Mouse (Mus musculus): ENCODE results near the gene Zfp53. TPM values are rescaled to one million over a fixed set of nuclear protein-coding genes. Genes with fewer than 3 reads are reported as not detected.

Gene Zfp53
- polyA plus RNA-seq, 1 experiment from 2014 or later: 10.0 TPM

- ATAC-seq (ENCODE audit: low FRiP score): peak; percentile 86
- Histone ChIP-seq H3K4me2 (peak overlapping the region; percentile 66), H3K36me3 (no peaks in the 10 kb centered on the region), H3K4me3 (peak overlapping the region; percentile 62), H3K27ac (peak overlapping the region; percentile 94), H3K9ac (peak overlapping the region; percentile 85), H3K4me1 (replicated peaks) (peaks cover 19% of the 10 kb centered on the region), H3K9me3 (no peaks in the 10 kb centered on the region), H3K27me3 (no peaks in the 10 kb centered on the region)
- under 1% methylated on average over 53 of the region's 54 CpGs for WGBS
Observed at GRCm38 (mm10) chr17:21532101-21532951, 43.5 kb downstream of the Zfp53 start.

- no peak overlapping the region for H3K27ac ChIP-seq
- no peak overlapping the region for H3K4me2 ChIP-seq
- peaks cover 19% of the 10 kb centered on the region for H3K4me1 ChIP-seq (replicated peaks)
- H3K36me3 ChIP-seq: no peaks in the 10 kb centered on the region
- H3K9ac ChIP-seq: no peak overlapping the region
- 93% methylated on average over 1 of the region's 1 CpGs for WGBS
- H3K9me3 ChIP-seq: no peaks in the 10 kb centered on the region
- H3K4me3 ChIP-seq: no peak overlapping the region
- H3K27me3 ChIP-seq: no peaks in the 10 kb centered on the region
- no peak for ATAC-seq (ENCODE audit: low FRiP score)
Observed at GRCm38 (mm10) chr17:21533961-21534360, 45.2 kb downstream of the Zfp53 start.

GRCm38 (mm10) chr17:21534460-21535095 lies 45.8 kb downstream of the Zfp53 start:
- H3K9me3 ChIP-seq: no peaks in the 10 kb centered on the region
- H3K27ac ChIP-seq: no peak overlapping the region
- ATAC-seq (ENCODE audit: low FRiP score): peak; percentile 17; the same call in 1 of the 2 replicates
- H3K4me3 ChIP-seq: no peak overlapping the region; the same call in 1 of the 2 replicates
- H3K4me1 ChIP-seq (replicated peaks): peaks cover 19% of the 10 kb centered on the region
- 21% methylated on average over 4 of the region's 4 CpGs for WGBS
- no peaks in the 10 kb centered on the region for H3K36me3 ChIP-seq
- peak overlapping the region; percentile 68 for H3K4me2 ChIP-seq
- H3K27me3 ChIP-seq: no peaks in the 10 kb centered on the region
- H3K9ac ChIP-seq: no peak overlapping the region

GRCm38 (mm10) chr17:21535096-21536001 lies 46.6 kb downstream of the Zfp53 start, which contains the start of gene Zfp52:
TSS of gene Zfp52 (plus strand) at chr17:21535539.
- 0 out of 2 replicates have a peak within 1 kb of the TSS, but pooled peaks have one; percentile 53 for H3K27ac ChIP-seq
- H3K9ac ChIP-seq: peak within 1 kb of the TSS; percentile 71
- peaks cover 19% of the 10 kb centered on the region for H3K4me1 ChIP-seq (replicated peaks)
- no peaks in the 10 kb centered on the region for H3K27me3 ChIP-seq
- no peaks in the 10 kb centered on the region for H3K36me3 ChIP-seq
- H3K4me3 ChIP-seq: peak within 1 kb of the TSS; percentile 44
- H3K4me2 ChIP-seq: peak within 1 kb of the TSS; percentile 68
- peak; percentile 35 for ATAC-seq (ENCODE audit: low FRiP score)
- 5% methylated on average over 21 of the region's 21 CpGs for WGBS
- no peaks in the 10 kb centered on the region for H3K9me3 ChIP-seq

GRCm38 (mm10) chr17:21536096-21536495 lies 47.3 kb downstream of the Zfp53 start:
- H3K36me3 ChIP-seq: no peaks in the 10 kb centered on the region
- H3K4me2 ChIP-seq: peak overlapping the region; percentile 68
- H3K9ac ChIP-seq: peak overlapping the region; percentile 71; the same call in 1 of the 2 replicates
- no peaks in the 10 kb centered on the region for H3K27me3 ChIP-seq
- no peak overlapping the region for H3K27ac ChIP-seq
- no peaks in the 10 kb centered on the region for H3K9me3 ChIP-seq
- no peak for ATAC-seq (ENCODE audit: low FRiP score)
- peak overlapping the region; percentile 44 for H3K4me3 ChIP-seq
- WGBS: 39% methylated on average over 7 of the region's 7 CpGs
- peaks cover 19% of the 10 kb centered on the region for H3K4me1 ChIP-seq (replicated peaks)

GRCm38 (mm10) chr17:21536676-21537075 lies 47.9 kb downstream of the Zfp53 start:
- peaks cover 15% of the 10 kb centered on the region for H3K4me1 ChIP-seq (replicated peaks)
- 83% methylated on average over 2 of the region's 2 CpGs for WGBS
- H3K9me3 ChIP-seq: no peaks in the 10 kb centered on the region
- H3K9ac ChIP-seq: no peak overlapping the region
- no peak for ATAC-seq (ENCODE audit: low FRiP score)
- no peaks in the 10 kb centered on the region for H3K36me3 ChIP-seq
- no peak overlapping the region for H3K4me3 ChIP-seq
- H3K4me2 ChIP-seq: no peak overlapping the region
- no peaks in the 10 kb centered on the region for H3K27me3 ChIP-seq
- H3K27ac ChIP-seq: no peak overlapping the region

- H3K9me3 ChIP-seq: no peaks in the 10 kb centered on the region
- no peak for ATAC-seq (ENCODE audit: low FRiP score)
- 96% methylated on average over 2 of the region's 2 CpGs for WGBS
Observed at GRCm38 (mm10) chr17:21557831-21558230, 69.0 kb downstream of the Zfp53 start.

More at GRCm38 (mm10) chr17:21557831-21558230, 69.0 kb downstream of the Zfp53 start:
- Histone ChIP-seq H3K27me3 (no peaks in the 10 kb centered on the region), H3K36me3 (no peaks in the 10 kb centered on the region), H3K4me1 (replicated peaks) (no peaks in the 10 kb centered on the region), H3K4me2 (no peak overlapping the region), H3K9ac (no peak overlapping the region), H3K27ac (no peak overlapping the region), H3K4me3 (no peak overlapping the region)

Other genes with a start within 250 kb of the Zfp53 start
- not detected in 2 replicates for gene Vmn1r235, start 232.6 kb upstream of the Zfp53 start, polyA plus RNA-seq (2015; fragmentation: Nextera tagmentation; extraction: Ambion mirVana)
- not detected in 2 replicates for gene Vmn1r236, start 206.1 kb upstream of the Zfp53 start, polyA plus RNA-seq (2015; fragmentation: Nextera tagmentation; extraction: Ambion mirVana)
- not detected in 2 replicates for gene Vmn1r237, start 177.1 kb upstream of the Zfp53 start, polyA plus RNA-seq (2015; fragmentation: Nextera tagmentation; extraction: Ambion mirVana)
- 4.5 and 5.8 TPM in 2 replicates for gene Zfp677, start 105.2 kb upstream of the Zfp53 start, polyA plus RNA-seq (2015; fragmentation: Nextera tagmentation; extraction: Ambion mirVana)
- gene Zfp54, start 65.8 kb upstream of the Zfp53 start, polyA plus RNA-seq (2015; fragmentation: Nextera tagmentation; extraction: Ambion mirVana): 4.6 and 5.2 TPM in 2 replicates
- gene Zfp51, start 38.6 kb upstream of the Zfp53 start, polyA plus RNA-seq (2015; fragmentation: Nextera tagmentation; extraction: Ambion mirVana): 13.0 and 15.1 TPM in 2 replicates
- 1.9 and 2.5 TPM in 2 replicates for gene Zfp52, start 46.5 kb downstream of the Zfp53 start, polyA plus RNA-seq (2015; fragmentation: Nextera tagmentation; extraction: Ambion mirVana)
- 16.0 and 18.1 TPM in 2 replicates for gene Zfp948, start 78.0 kb downstream of the Zfp53 start, polyA plus RNA-seq (2015; fragmentation: Nextera tagmentation; extraction: Ambion mirVana)
- gene Zfp983, start 161.6 kb downstream of the Zfp53 start, polyA plus RNA-seq (2015; fragmentation: Nextera tagmentation; extraction: Ambion mirVana): 11.7 and 12.9 TPM in 2 replicates
- gene Gm10226, start 202.9 kb downstream of the Zfp53 start, polyA plus RNA-seq (2015; fragmentation: Nextera tagmentation; extraction: Ambion mirVana): 16.8 and 21.3 TPM in 2 replicates
- 14.2 and 15.3 TPM in 2 replicates for gene Zfp760, start 218.7 kb downstream of the Zfp53 start, polyA plus RNA-seq (2015; fragmentation: Nextera tagmentation; extraction: Ambion mirVana)
- gene Zfp229, start 241.8 kb downstream of the Zfp53 start, polyA plus RNA-seq (2015; fragmentation: Nextera tagmentation; extraction: Ambion mirVana): 10.3 and 11.4 TPM in 2 replicates

All from hindbrain, embryonic 13.5 days (tissue).